Mouse (Mus musculus) thymus, adult 18-20 months (tissue): ENCODE measurements around the gene Tardbp.

ENCODE experiments used
- DNase-seq, 2 experiments: peaks; one replicate each; pipeline ENCODE4 v3.0.0; 2022; ENCODE audit warnings: mixed read lengths in 2 of 2

Gene Tardbp

GRCm38 (mm10) chr4:148626623-148627185 is at the start of gene Tardbp:
TSS of gene Tardbp (minus strand) at chr4:148627019.
- DNase-seq: peak; percentile 91 to 92

GRCm38 (mm10) chr4:148676188-148676960 is 49.6 kb upstream of the Tardbp start:
- DNase-seq: no peak

- DNase-seq: no peak
These were observed 48.2 kb upstream of the Tardbp start for GRCm38 (mm10) chr4:148675043-148675442.

GRCm38 (mm10) chr4:148671230-148671947 is 44.6 kb upstream of the Tardbp start:
- no peak for DNase-seq

GRCm38 (mm10) chr4:148667006-148667755 is 40.4 kb upstream of the Tardbp start:
- no peak for DNase-seq

GRCm38 (mm10) chr4:148664021-148664420 is 37.2 kb upstream of the Tardbp start:
- DNase-seq: no peak

GRCm38 (mm10) chr4:148663326-148663725 is 36.5 kb upstream of the Tardbp start:
- no peak for DNase-seq

- peak in 1 of 2 experiments; percentile 47 for DNase-seq
These were observed 35.5 kb upstream of the Tardbp start for GRCm38 (mm10) chr4:148662168-148662965.

GRCm38 (mm10) chr4:148660174-148660573 is 33.4 kb upstream of the Tardbp start:
- no peak for DNase-seq

- peak; percentile 57 to 79 for DNase-seq
These were observed 31.0 kb upstream of the Tardbp start for GRCm38 (mm10) chr4:148657776-148658175.

- peak in 1 of 2 experiments; percentile 42 for DNase-seq
These were observed 30.0 kb upstream of the Tardbp start for GRCm38 (mm10) chr4:148656691-148657258.

- peak in 1 of 2 experiments; percentile 35 for DNase-seq
These were observed 28.0 kb upstream of the Tardbp start for GRCm38 (mm10) chr4:148654701-148655398.

- no peak for DNase-seq
These were observed 24.2 kb upstream of the Tardbp start for GRCm38 (mm10) chr4:148651045-148651444.

GRCm38 (mm10) chr4:148649309-148649708 is 22.5 kb upstream of the Tardbp start:
- DNase-seq: no peak

GRCm38 (mm10) chr4:148646616-148647015 is 19.8 kb upstream of the Tardbp start:
- no peak for DNase-seq

- no peak for DNase-seq
These were observed 18.1 kb upstream of the Tardbp start for GRCm38 (mm10) chr4:148644926-148645325.

- DNase-seq: peak in 1 of 2 experiments; percentile 60
These were observed 17.3 kb upstream of the Tardbp start for GRCm38 (mm10) chr4:148644157-148644511.

- no peak for DNase-seq
These were observed 16.7 kb upstream of the Tardbp start, which contains the start of gene Gm572 for GRCm38 (mm10) chr4:148643291-148644156. TSS of gene Gm572 (plus strand) at chr4:148643317.

GRCm38 (mm10) chr4:148641121-148641520 is 14.3 kb upstream of the Tardbp start:
- no peak for DNase-seq

- no peak for DNase-seq
These were observed 12.6 kb upstream of the Tardbp start for GRCm38 (mm10) chr4:148639455-148639854.
